Mouse (Mus musculus) telencephalon, adult 2 months (tissue): ENCODE measurements around the gene Txnrd3.

Source experiments
- DNase-seq: peaks from one replicate; pipeline ENCODE4 v3.0.0-alpha.2; 2011; ENCODE audit warnings: low read depth, low spot score

The Txnrd3 gene

DNA sequence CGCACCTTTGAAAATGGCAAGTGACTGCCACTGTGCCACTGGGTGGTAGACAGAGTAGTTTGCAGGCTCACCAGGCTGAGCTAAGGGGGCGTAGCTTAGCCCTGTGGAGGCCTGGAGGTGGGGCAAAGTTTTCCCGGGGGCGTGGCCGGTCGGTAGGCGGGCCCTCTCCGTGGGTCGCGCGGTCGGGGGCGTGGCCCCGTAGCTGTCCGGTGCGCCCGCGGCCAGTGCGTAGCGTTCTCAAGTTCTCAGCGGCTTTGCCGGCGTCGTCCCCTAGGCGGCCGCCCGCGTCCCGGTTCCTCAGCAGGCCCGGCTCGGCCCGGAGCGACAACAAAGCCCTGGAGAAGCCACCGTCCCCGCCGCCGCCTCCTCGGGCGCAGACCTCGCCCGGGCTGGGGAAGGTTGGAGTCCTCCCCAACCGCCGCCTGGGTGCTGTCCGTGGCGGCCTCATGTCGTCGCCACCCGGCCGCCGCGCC lies at the start of gene Txnrd3:
Txnrd3 (plus strand) TSS at position 191 of the 473 bp plus-strand sequence.
- DNase-seq = peak; percentile 60

DNA sequence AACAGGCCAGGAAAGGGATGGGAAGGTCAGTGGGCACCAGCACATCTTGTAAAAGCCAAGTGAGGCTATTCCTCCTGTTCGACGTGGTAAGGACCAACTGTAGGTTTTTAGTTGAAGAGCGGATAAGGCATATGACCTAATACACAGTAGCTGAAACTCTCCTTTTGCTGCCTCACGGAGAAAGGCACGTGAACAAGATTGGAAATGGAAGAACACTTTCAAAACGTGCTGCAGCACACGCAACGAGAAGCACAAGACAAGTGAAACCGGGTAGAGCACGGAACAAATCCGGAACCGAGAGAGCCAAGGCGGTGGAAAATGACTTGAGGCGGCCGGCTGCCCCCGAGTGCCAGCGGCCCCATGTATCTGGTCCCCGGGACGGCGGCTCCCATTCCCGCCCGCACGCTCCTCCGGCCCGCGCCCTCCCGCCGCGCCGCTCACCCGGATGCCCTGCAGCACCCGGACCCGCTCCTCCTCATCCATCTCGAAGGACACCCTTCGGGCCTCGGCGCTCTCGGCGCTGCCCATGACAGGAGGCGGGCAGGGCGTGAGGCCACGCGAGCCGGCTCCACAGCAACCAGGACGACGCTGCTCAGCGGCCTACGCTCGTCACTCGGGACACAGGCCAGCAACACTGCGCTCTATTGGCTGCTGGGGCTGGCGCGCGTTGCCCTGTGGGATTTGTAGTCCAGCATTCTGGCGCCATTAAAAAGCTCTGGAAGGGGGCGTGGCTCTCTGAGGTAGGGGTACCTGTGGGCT lies 48.6 kb upstream of the Txnrd3 start, which contains the start of gene Chchd6:
Chchd6 (minus strand) TSS at position 635 of the 759 bp plus-strand sequence.
- peak; percentile 91 for DNase-seq

DNA sequence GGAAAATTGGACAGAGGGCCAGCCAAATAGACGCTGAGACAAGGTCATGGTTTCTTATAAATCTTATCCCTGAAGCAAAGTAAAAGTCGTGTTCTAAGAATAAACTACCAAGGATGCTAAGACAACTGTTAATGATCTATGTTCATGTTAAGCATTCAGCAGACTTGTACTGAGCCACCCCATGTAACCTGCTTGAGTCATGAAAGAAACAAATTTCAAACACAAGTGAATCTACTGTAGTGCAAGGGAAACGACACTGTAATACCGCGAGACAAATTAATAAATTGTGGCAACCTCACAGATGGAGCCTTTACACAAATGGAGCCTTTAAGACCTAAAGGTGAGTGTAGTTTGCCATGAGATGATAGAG lies 48.0 kb upstream of the Txnrd3 start:
- DNase-seq = no peak

DNA sequence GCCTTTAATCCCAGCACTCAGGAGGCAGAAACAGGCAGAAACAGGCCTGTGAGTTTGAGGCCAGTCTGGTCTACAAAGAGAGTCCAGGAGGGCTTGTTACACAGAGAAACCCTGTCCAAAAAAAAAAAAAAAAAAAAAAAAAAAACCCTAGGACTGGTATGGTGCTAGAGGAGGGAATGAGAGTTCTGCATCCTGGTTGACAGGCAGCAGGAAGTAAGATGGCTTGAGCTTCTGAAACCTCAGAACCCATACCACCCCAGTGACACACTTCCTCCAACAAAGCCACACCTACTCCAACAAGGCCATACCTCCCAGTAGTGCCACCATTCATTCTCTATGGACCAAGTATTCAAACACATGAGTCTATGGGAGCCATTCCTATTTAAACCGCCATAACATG lies 47.3 kb upstream of the Txnrd3 start:
- DNase-seq = no peak

DNA sequence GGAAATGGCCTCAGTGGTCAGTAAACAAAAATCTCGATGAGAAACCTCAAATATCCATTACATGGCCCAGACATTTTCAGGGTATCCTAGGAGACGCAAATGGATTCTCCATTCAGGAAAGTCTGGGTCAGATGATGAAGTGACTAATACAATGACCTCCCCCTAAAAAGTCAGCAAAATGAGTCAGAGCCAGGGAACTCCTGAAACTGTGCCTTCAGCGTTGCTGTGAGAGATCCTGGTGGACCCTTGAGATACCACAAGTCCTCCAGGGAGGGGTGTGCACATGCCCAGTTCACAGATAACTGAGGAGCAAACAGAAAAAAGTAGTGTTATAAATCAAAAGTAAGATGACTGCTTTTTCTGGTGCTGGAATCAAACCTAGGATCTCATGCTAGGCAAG lies 37.7 kb upstream of the Txnrd3 start:
- DNase-seq = no peak

DNA sequence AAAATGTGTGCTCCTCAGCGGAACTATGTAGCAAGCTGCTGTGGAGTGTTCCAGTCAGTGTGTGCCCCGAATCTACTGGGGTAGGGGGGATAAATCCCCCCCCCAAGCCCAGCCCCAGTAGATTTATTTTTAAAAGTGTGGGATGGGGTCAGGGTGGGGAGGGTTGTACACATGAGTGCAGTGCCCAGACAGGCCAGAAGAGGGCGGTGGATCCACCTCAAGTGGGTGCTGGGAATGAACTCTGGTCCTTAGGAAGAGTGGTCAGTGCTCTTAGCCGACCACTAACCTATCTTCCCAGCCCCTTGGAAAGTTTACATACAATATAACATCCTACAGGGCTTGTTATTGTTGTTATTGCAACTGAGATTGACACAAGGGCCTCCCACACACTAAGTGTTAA lies 35.8 kb upstream of the Txnrd3 start:
- DNase-seq = no peak

DNA sequence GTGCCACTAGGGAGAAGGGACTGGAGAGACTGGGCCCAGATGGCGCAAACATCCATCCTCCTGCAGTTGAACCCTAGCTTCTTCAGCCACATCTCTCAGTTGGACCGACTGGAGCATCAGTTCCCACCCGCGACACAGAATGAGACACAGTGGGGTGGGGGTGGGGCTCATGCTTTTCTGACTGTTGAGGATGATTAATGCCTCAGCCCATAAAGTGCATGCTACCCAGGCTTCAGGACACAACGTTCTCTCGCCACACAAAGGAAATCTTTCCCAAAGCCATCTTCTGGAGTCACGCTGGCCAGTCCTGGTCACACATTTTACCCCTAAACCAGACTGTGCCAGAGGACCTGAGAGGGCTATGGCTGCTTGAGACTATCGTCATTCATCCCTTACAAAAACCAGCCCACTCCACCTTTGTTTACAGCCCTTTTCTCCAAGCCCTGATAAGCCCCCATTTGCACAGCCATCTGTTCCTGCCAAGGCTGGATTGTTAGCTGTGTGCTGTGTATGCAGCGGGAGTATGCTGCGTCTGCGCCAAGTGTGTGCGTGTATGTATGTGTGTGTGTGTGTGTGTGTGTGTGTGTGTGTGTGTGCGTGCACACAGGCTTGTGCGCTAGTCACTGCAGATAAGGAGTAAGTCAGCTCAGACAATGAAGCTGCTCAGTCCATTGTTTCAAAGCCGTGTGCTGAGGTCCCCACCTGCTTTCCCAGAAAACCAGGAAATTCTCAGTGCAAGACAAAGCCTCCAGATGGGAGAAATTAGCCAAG lies 30.3 kb upstream of the Txnrd3 start:
- no peak for DNase-seq

DNA sequence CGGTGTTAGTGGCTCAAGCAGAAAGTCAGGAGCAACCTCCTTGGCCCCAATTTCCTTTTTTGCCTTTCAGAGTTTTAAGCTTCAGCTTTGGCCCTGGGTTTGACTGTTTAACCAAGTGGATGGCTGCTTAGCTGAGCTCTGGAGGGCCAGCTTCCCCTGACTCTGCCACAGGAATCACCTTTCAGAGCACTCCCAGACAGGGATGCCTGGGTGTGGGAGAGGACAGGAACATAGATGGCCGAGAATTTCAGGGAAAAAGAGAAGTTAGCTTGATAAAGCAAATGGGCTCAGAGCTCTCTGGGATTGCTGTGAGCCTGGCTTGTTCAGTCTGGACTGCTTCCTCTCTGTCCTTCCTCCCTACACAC lies 29.7 kb upstream of the Txnrd3 start:
- DNase-seq = no peak

DNA sequence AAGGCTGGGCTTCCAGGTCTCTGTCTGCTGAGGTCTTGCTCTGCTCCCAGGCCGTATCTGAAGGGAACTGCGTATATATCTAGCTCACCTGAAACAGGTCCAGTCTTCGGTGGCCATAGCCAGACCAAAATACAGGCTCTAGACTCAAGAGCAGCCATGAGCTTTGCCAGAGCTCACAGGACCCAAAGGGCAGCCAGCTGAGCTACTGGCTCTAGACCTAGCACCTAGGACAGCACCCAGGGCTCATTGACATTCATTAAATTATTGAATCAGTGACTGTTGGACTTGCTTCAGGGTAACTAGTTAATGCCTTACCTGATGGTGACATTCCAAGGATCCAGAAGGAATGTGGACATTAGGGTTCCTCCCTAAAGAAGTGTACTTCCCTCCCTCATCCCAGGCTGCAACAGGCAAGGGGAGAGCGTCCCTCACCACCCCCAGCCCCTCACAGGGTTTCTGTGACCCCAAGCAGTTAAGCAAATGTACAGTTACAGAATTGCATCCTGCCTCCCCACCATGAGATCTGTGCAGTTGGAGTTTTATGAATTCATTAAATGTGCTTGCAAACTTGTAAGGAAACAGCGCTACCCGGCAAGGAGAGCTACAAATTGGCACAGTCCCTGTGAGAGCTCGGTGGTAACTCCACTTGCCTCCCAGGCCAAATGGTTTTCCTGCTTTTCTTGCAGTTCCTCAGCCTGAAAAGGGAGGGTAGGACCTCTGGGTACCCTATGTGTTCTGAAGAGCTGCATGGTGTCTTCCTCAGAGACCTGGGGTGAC lies 29.0 kb upstream of the Txnrd3 start:
- no peak for DNase-seq

DNA sequence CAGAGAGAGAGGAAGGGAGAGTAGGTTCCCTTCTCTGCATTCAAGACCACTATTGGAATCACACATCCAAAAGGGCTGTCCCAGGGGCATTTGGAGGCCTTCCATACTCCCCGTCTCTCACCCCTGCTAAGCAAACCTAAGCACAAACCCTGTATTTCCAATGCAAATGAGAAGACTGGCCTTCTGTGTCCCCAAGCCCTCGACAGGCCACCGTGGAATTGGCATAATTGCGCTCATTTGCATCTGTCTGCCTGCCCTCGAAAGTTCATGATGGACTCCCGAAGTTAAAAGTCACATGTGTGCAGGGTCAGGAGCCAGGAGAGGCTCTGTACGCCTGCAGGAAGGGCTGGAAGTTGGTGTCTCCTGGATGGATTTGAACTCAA lies 28.4 kb upstream of the Txnrd3 start:
- no peak for DNase-seq

DNA sequence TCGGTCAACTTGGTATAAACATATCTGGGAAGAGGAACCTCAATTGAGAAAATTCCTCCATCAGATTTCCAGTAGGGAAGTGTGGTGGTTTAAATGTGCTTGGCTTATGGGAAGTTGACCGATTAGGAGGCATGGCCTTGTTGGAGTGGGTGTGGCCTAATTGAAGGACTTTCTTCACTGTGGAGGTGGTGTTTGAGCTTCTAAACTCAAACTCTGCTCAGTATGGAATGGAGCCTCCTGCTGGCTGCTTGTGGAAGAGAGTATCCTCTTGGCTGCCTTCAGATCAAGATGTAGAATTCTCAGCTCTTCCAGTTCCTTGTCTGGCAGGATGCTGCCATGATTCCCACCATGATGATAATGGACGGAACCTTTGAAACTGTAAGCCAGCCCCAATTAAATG lies 21.1 kb upstream of the Txnrd3 start:
- DNase-seq = no peak

DNA sequence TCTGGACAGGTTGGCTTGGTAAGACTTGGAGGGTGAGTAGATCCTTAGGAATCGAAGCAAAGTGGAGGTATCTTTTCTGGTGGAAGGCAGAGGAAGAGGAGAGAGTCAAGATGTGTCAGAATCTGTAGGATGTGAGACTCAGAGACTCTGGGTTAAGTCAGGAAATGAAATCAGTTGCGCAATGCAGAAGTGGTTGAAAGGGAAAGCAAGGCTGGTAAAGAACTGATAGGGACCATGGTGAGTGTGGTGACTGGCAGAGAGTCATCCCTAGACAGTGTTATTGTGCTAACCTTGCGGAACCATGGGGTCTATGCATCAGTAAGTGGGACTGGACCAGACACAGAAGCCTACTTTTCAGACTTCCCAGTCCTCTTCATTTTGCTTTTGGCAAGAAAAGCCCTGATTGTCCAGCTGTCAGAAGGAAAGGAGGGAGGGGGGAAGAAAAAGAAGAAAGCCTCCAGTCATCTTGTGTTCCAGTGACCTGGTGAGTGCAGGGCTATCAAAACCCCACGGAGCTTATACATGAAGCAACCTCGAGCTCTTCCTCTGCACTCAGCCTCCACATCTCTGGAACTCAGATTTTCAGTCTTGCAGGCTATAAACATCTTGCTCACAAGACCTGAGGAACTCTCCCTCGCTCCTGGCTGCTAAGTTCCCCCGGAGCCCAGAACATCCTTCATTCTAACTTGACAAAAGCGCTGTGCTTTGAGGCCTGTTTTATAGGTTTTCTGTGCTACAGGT lies 15.6 kb upstream of the Txnrd3 start:
- DNase-seq = no peak

DNA sequence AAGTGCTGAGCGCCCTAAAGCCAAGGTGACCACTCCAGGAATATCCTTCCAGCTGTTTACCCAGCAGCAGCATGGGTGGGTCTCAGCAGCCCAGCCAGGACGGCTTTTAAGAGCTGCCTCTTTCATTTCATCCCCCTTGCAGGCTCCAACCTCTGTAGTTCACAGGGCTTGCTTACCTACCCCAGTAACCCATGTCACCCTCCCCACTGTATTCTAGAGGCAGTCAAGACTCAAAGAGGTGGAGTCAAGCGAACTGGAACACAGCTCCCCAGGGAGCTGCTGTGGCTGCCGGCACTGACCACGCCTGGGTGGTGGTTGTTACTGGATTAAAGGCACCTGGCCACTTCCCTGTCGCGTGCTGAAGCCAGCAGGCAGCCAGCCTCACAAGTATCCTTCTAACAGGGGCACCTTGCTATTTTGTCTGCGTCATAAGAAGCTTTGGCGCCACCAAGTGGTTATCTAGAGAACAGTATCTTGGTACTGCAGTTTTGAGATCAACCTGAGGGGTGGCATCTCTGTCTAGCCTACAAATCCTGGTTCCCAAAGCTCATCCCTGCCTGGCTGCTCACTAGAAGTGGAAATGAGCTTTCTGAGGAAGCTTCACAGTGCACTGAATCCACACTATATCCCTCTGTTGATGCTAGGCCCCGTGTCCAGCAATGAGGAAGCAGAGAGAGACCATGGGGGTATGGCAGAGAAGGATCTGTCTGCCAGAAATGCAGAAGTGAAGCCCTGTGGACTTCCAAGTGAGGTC lies 11.8 kb upstream of the Txnrd3 start:
- DNase-seq = peak; percentile 85

DNA sequence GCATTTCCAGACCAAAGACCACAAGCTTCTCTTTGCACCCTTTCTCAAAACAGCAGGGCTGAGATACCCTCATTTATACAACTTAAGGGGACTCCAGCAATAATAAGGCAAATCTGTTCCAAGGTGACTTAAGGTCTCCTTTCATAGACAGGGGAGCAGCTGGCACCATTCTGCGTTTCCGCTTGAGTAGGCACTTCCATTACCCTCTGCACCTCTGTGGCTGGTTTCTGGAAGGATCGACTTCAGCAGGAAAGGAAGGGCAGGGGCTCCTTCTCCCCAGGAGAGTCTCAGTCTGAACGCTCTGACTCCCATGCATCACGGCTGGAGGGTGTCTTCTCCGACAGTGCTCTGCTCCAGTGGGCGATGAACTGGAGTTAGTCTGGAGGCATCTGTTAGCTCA lies 10.7 kb upstream of the Txnrd3 start:
- DNase-seq = no peak

DNA sequence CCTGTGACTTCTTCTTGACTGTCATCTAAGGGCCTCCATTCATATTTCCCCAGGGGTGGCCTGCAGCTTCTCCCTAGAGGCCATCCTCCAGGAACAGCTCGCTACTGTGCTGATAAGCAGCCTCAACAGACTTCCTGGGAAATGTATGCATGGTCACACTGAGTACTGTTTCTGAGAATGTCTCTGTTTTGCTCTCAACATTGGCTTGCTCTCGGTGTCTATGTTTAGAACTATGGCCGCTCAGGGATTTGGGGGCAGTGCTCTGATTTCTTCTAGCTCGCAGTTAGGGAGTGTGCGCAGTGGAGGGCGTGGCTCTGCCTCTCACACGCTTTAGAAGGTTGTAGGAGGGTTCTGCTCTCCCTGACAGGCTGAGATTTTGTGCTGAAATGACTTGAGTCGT lies 9.4 kb upstream of the Txnrd3 start:
- DNase-seq = peak; percentile 36

DNA sequence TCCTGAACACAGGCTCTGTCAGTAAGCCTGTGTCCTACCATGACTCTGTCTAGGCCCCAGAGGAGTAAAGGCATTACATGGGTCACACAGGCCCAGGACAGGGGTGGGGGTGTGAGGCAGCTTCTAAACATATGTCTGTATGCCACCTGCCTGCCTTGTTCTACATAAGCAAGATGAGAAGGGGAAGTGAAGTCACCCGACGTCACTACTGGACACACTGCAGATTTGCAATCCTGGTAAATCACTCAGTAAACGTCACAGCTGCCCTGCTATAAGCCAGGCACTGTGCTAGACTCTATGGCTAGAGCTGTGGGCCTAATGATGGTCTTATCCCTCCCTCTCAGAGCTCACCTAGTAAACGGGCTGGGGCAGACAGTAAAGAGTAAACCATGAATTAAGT lies 5.8 kb upstream of the Txnrd3 start:
- DNase-seq = no peak

DNA sequence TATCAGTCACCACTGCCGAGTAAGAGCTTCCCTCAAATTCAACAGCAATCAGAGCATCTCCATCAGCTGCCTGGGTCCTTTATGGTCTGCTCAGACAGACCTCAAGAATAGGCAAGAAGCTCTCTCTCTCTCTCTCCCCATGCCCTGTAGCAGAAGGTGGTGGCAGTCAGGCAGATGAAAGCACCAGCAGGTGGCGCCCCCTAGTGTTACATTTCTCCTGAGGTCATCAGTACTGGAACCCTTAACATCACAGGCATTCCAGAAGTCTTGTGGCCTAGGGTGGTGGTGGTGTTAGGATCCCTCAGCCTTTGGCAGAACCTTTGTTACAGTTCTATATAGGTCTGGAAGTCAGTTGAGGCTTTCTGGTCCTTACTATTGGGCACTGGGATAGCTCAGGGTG lies 4.8 kb upstream of the Txnrd3 start:
- DNase-seq = no peak

DNA sequence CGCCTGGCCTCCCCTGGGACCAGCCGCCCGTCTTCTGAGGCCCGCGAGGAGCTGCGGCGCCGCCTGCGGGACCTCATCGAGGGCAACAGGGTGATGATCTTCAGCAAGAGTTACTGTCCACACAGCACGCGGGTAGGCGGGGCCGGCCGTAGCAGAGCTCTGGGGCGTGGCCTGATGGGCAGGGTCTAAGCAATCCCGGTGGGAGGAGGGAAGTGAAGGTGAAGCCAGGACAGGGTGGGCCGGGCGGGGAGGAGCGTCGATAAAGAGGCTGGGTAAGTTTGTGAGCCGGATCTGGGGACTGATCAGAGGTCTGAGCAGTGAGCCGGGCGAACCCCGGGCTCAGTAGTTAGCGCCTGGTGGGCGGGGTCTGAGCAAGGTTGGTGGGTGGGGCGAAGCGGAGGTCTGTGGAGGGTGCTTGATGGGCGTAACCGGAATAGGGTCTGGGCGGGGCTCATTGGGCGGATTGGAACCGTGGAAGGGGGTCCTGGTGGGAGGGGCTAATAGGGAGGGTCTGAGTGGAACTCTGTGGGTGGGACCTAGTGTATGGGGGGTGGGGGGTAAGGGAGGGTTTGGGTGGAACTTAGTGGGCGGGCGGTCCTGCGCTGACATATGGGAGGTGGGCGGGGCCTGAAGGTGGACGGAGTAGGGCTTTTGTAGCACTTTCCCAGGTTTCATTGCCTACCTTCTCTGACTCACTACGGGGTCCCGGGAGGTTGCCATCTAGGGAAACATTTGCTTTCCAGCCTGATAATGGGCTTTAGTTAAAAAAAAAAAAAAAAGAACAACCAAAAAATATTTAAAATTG lies 685 bp downstream of the Txnrd3 start:
- no peak for DNase-seq

DNA sequence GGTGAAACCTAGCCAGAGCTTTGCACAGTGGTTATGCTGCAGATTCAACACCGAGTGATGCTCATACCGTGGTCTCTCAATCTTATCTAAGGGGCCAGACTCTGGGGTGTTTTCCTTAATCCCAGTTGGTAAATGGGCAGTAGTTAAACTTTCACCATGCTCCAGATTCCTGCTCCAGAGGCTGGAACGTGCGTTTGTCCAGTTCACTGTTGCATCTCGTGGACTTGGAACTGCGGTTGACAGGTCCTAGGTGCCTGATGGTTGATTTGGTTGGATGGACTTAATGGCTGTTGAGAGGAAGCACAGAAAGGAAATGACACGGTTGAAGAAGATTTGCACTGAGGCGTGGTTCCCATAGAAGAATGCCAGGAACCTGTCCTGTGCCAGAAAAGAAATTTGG lies 6.1 kb downstream of the Txnrd3 start:
- no peak for DNase-seq

DNA sequence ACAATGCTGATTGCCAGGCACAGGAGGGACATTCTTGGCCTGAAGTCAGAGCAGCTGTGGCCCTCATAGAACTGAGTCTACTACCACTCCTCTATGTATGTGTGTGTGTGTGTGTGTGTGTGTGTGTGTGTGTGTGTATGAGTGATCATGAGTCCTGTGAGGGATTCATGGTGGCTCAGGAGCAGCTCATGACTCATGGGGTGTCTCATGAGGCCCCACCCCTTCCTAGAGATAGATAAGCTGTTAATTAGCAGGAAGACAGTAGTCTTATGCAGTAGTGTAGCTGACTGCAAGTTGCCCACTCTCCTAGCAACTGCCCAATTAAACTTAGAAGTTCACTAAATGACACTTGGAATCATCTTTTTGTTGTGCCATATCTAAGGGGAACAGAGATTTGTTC lies 8.0 kb downstream of the Txnrd3 start:
- DNase-seq = no peak
